Mouse (Mus musculus): ENCODE data around the gene Herpud2.

- TF ChIP-seq POLR2A (IDR thresholded peaks at IDR 0.05; ENCODE audit: control insufficient read depth, low read depth, low read length) (no peak), CTCF (IDR thresholded peaks at IDR 0.05; ENCODE audit: control insufficient read depth, insufficient read depth, insufficient replicate concordance, low read depth, low read length) (no peak)
Observed at GRCm38 (mm10) chr9:25090853-25091252, 60.8 kb downstream of the Herpud2 start.
